Mouse (Mus musculus) ZHBTc4 (cell line): ENCODE results near the gene Creld2.
A peak's percentile ranks its signal among the peaks of the same experiment; 100 is the strongest.

Source experiments
- DNase-seq: peaks from one replicate; pipeline ENCODE4 v3.0.0-alpha.2; 2011; ENCODE audit warnings: low read depth, low spot score

Creld2 gene

DNA sequence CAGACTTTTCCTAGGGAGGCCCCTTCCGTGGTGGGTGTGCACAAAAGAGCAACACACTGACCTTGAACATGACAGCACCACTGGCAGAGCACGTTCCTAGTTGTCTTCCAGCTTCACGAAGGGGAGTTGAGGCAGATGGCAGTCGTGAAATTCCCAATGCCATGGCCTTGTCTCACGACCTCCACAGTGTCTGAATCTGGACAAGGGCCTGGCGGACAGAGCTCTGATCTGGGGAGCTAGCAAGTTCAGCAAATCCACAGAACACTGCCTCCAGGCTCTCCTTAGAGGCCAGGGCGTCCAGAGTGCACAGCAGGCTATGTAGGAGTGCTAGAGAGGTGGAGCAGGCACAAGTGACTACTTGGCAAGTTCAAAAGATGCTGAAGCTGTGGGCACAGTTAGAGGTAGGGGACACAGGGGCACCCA is 47.5 kb downstream of the Creld2 start:
- DNase-seq: peak; percentile 53

DNA sequence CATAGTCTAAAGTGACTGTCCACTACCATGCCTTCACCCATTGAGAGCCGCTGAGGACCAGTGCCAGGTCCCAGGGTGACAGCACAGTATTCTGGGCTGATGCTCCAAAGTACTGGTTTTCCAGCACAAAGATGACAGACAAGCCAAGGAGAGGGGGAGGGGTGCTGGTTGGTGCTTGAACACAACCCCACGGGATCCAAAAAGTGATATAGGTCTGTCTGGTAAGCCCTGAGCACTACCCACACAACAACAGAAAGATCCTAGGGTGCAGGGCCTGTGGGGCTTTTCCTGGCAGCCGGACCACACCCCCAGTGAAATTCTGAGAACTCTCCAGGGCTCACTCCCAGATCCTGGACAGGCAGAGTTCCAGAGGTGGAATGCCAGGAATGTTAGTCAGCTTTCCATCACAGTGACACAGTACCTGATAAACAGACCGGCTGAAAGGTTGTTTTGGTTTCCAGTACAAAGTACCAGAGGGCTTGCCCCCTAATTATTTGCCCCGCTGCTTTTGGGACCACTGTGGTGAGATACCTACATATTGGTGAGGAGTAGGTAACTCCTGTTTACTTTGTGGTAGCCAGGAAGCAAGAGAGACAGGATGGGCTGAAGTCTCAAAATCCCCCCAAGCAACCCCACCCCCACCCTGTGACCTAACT is 48.0 kb downstream of the Creld2 start:
- peak; percentile 95 for DNase-seq

DNA sequence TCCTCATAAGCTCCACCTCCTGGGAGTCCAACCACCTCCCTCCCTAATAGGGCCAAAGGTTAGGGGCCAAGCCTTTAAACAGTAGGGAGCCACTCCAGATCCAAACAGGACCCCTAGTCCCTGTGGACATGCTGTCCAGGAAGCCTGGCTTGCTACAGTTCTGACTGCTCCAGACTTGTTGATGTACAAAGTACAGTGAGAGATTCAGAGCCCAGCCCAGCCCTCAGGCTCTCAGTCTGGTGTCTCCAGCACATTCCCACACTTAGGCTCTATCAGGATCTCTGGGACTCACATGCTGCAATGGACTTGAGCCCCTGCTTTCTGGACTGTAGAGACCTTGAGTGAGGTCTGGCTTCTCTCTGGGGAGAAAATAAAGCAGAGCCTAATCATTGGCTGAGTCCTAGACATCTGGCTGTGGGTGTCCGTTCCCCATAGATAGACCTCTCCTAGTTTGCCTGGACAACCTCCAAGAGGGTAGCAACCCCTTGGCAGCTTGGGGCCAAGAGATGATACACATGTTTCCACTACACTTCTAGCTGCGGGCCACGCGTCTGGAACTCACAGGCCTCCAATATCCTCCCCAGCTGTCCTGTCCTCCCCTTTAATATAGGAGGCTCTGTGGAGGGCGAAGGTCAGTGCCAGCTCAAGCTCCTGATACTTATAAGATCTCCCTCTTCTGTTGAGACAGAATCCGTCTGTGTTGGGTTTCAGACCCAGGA is 48.7 kb downstream of the Creld2 start:
- DNase-seq: no peak

DNA sequence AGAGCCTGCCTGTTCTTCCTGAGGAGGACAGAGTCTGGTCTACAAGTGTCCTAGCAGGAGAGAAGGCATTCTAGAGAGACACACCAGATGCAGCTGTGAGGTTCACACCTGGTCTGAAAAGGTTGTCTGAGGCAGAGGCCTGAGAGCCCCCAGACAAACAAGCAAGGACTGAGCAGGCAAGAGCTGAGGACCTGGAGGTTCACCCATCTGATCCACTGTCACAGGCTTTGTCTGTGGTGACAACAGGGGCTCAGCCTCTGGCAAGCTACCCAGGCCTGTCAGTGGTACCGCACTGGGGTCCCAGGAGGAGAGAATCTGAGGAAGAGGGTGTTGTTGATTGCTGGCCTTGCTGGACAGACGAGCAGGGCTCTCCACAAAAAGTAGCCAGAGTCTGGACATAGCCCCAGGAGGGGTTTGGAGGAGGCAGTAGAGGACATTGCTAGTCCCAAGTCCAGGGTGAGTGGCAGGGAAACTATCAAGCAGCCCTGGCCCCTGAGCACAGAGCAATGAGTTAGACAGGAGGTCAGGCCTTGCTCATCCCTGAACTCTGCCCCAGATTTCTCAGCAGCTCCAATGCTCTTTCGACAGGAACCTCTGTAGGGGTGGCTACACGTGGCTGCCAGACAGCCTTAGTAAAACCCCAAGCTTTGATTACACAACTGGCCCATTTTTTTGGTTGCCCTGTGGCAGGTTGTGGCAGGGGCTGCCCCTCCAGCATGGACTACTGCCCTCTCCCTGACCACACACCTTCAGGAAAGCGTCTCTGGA is 51.2 kb downstream of the Creld2 start:
- no peak for DNase-seq

DNA sequence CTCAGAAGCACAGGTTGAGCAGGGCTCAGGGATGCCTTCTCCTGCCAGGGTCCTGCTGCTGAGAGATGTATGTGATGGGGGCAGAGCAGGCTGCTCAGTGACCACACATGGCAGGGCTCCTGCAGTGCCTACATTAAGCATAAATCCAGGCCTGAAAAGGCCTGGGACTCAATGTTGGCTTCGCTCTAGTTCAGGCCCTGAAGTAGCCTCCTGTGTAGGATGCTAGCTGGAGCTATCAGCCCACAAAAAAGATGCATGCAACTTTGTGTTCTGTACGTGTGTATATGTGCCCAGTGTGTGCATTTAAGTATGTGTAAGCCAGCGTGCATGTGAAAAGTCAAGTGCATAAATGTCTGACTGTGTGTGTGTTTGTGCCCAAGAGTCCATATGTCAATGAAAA is 54.6 kb downstream of the Creld2 start:
- DNase-seq: no peak

DNA sequence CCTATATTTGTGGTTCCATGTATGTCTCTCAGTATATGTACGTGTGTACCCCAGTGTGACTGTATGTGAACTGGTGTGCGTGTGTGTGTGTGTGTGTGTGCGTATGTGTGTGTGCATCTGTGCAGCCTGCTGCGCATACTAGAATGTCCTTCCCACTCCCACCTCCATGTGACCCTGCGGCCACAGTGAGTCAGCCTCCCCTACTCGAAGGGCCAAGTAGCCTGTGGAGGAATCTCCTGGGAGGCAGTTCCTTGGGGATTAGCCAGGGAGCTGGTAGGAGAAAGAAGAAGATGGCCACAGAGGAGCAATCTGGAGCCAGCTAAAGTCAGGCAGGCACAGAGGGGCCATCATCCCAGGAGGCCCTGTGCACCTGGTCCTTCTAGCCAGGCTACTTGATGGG is 55.0 kb downstream of the Creld2 start:
- no peak for DNase-seq

DNA sequence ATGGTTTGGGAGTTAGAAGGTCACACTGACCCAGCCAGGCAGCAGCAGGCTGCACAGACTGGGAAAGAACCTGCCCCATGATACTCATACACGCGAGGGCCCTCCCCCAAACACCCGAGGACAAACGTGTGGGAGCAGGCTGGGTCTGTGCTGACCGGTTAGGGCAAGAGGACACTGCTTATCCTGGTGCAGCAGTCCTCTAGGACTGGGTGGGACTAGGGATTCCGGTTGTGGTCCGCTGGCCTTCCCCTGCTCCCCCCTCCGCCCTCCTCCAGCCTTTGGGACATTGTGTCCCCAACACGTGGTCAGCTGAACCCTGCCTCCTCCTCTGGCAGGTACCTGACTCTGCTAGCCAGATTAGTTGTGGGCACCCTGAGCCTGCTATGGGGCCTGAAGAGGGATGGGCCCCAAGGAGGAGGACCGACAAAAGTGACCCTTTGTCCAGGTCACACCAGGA is 56.2 kb downstream of the Creld2 start:
- no peak for DNase-seq
